Mouse (Mus musculus) induced T-regulatory cell, adult 2 months (primary cell): ENCODE data around the gene Frat1.
A peak's percentile ranks its signal among the peaks of the same experiment; 100 is the strongest.

Source experiments
- DNase-seq: peaks from one replicate; pipeline ENCODE4 v3.0.0-alpha.2; 2012; ENCODE audit warnings: low read depth

Frat1 gene

DNA sequence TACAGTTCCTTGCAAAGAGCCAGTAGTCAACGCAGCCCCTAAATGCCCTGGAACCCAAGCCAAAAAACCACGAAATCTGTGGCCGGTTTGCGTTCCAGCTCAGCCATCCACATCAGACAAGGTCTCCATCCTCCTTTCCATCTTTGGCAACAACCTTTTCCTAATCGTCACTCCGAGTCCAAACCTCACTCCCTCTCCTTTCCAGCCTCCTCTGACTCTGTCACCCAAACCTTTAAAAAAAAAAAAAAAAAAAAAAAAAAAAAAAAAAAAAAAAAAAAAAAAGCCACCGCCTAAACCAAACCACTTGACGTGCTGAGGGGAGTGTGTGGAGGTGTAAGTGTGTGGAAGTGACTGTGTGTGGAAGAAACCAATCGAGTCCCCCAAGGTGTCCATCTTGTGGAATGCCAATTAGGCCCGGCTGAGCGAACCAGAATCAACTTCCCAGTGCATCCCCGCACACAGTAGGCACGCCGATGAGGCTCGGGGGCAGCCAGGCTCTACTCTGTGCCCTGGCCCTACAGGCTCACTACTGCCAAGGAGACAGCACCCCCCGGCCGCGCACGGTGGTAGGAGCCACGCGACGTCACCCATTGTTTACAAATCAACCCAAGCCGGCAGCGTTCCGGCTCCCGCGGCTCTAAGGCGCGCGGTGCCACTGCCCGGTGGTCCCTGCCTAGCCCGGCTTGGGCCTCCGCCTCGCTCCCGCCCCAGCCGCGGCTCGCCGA lies at the start of gene Frat1:
Frat1 (plus strand) TSS at position 590 of the 725 bp plus-strand sequence.
- peak; percentile 94 for DNase-seq

GRCm38 (mm10) chr19:41786896-41787295 lies 42.9 kb upstream of the Frat1 start:
- no peak for DNase-seq

- DNase-seq = no peak
These were observed 40.4 kb upstream of the Frat1 start for GRCm38 (mm10) chr19:41789110-41789961.

DNA sequence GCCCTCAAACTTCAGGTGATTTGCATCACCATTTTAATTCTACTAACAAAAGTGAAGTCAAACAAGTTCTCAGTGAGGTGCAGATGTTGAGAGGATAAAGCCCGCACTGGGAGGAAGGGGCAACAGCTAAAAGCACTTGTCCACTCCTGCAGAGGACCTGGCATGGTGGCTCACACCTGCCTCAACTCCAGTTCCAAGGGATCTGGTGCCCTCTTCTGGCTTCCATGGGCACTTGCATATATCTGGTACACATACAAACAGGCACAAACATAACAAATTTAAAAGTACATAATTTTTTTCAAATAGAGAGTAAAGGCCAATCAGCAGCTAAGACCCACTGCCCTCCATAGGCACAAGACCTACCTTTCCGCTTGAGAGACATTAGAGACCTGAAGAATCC lies 38.4 kb upstream of the Frat1 start:
- peak; percentile 31 for DNase-seq

- DNase-seq = no peak
These were observed 36.8 kb upstream of the Frat1 start for GRCm38 (mm10) chr19:41792934-41793486.

GRCm38 (mm10) chr19:41794017-41794416 lies 35.8 kb upstream of the Frat1 start:
- DNase-seq = no peak

GRCm38 (mm10) chr19:41794901-41795300 lies 34.9 kb upstream of the Frat1 start:
- DNase-seq = no peak

- DNase-seq = no peak
These were observed 33.5 kb upstream of the Frat1 start for GRCm38 (mm10) chr19:41796148-41796760.

DNA sequence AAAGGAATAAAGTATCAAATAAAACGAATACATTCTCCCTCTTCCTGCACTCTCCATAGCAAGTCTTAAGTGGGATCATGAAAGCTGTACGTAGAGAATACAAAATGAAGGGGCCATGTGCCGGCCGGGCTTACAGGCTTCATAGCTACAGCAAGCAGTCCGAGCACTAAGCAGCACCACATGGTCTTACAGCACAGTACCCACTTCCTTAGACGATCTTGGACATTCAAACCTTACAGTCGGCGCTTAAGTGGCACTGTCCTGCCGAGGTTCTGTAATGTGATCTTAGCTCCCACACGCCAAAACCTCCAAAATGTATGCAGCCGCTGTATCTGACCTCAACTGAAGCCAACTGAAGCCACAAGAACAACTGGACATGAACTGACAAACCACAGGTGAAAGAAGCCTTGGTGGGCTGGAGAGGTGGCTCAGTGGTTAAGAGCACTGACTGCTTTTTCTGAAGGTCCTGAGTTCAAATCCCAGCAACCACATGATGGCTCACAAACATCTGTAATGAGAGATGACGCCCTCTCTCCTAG lies 32.9 kb upstream of the Frat1 start:
- DNase-seq = no peak

- DNase-seq = no peak
These were observed 32.2 kb upstream of the Frat1 start for GRCm38 (mm10) chr19:41797536-41797935.

DNA sequence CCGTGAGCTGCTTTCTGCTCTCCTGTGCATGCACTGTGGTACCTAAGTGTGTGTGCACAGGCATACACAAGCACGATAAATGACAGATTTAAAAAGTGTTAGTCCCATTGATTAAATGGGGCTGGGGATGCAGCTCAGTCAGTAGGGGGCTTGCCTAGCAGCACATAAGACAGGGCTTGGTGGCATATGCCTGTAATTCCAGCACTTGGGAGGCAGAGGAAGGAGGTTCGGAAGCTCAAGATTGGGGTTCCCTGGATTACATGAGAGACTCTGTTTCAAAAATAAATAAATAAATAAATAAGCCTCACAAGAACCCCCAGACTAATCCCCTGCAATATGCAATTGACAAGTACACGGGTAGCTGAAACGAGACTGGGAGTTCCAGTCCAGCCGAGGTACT lies 29.3 kb upstream of the Frat1 start:
- no peak for DNase-seq

- DNase-seq = peak; percentile 20
These were observed 28.6 kb upstream of the Frat1 start for GRCm38 (mm10) chr19:41800986-41801741.

DNA sequence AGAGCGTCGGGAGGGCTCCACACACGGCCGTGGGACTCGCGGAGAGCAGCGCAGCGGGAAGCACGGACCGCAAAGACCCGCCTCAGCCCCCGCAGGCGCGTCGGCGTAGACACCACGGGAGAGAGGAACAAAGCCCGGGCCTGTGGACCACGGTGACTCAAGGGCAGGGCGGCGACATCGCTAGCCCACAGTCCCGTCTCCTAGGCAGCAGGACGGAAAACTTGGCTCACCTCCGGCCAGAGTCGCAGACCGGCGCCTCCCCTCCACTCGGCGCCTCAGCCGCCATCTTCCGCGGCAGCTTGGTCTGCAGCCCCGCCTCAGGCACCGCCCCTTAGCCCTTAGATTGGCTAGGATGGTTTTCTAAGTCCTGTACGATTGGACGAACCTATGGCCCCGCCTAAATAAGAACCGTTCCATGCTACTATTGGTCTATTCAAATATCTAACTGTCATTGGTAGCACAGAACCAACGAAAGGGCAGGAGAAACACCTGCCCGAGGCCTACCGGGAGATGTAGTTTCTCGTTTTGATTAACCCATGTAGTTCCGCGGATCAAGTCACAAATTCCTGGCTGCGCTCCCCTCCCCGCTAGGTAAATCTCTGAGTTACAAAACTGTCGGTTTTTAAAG lies 27.9 kb upstream of the Frat1 start, which contains the start of gene Arhgap19:
Arhgap19 (minus strand) TSS at position 306 of the 628 bp plus-strand sequence.
- peak; percentile 97 for DNase-seq

DNA sequence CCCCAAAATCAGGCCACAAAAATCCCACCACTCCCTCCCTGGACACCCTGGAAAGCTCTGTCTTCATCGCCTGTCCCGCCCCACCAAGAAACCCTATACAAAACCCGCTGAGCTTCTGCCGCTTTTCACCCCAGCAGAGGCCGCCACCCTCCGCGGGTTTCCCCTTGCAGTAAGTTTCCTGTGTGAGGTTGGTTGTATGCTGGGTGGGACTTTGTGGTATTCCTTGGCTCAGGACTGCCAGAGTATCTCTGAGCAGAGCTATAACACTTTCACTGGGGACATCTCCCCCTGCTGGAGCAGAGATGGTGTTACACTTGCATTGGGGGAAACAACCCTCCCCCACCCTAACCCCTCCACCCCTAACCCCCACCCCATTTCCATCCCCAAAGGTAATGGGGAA lies 26.4 kb upstream of the Frat1 start:
- peak; percentile 82 for DNase-seq

- DNase-seq = peak; percentile 52
These were observed 23.9 kb upstream of the Frat1 start for GRCm38 (mm10) chr19:41805831-41806230.

DNA sequence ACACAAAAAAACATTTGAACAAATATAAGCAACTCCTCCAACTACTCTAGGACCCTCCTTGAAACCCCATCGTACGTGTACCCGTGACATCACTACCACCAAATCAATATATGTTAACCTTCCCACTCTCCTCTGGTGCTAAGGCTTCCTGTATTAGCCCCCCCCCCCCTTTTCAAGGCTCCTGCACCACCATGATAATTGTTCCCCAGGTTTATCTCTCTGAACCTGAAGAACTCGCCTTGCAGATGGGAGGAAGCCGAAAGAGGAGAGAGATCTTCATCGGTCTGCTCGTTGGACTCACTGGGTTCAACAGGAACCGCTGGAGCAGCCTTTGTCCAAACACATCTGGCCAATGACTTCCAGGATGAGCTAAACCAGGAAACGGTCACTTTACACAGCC lies 22.3 kb upstream of the Frat1 start:
- DNase-seq = no peak

- no peak for DNase-seq
These were observed 21.6 kb upstream of the Frat1 start for GRCm38 (mm10) chr19:41808104-41808634.

GRCm38 (mm10) chr19:41810074-41810473 lies 19.7 kb upstream of the Frat1 start:
- DNase-seq = no peak

- DNase-seq = no peak
These were observed 17.2 kb upstream of the Frat1 start for GRCm38 (mm10) chr19:41812525-41812924.

GRCm38 (mm10) chr19:41813374-41813773 lies 16.4 kb upstream of the Frat1 start:
- no peak for DNase-seq

- no peak for DNase-seq
These were observed 13.4 kb upstream of the Frat1 start for GRCm38 (mm10) chr19:41816410-41816809.
